ENCODE assay signal across 8 mouse cellular contexts in genomic region chr3:136670360-136671131, GRCm38 (mm10). TPM values are rescaled to one million over a fixed set of nuclear protein-coding genes. Genes with fewer than 3 reads are reported as not detected.
DNase-seq lines count a peak whose midpoint lies in the region; ATAC-seq and TF ChIP-seq lines count a peak whose summit lies in the region.

No protein-coding gene starts in this region.

- ATAC-seq in heart, embryonic 14.5 days (ENCODE audit: insufficient number of reproducible peaks, insufficient read depth, low FRiP score, low read depth): peak; percentile 22
- ATAC-seq in liver, embryonic 15.5 days (ENCODE audit: insufficient read depth): peak; percentile 33
- ATAC-seq in neural tube, embryonic 12.5 days (ENCODE audit: low FRiP score, low read depth): peak; percentile 49
- peak; percentile 42 for ATAC-seq in stomach, embryonic 16.5 days (ENCODE audit: insufficient read depth, low FRiP score)

- peak overlapping the region; percentile 86 for H3K4me3 ChIP-seq in bone marrow macrophage, adult 2 months (ENCODE audit: insufficient read depth, low read length)
- H3K4me3 ChIP-seq in embryonic fibroblast, embryonic 13.5 days (ENCODE audit: insufficient read depth, low read length): peak overlapping the region; percentile 63
- H3K4me3 ChIP-seq in heart, embryonic 14.5 days (ENCODE audit: control insufficient read depth in 1 of 2, insufficient read depth in 1 of 2, low read depth in 1 of 2, low read length in 2 of 2): peak overlapping the region; percentile 66 to 100
- H3K4me3 ChIP-seq in liver, embryonic 15.5 days (replicated peaks): peak overlapping the region; percentile 85
- H3K4me3 ChIP-seq in neural tube, embryonic 12.5 days: peak overlapping the region; percentile 91
- H3K4me3 ChIP-seq in stomach, embryonic 16.5 days (replicated peaks; ENCODE audit: low read length): peak overlapping the region; percentile 92

- peak overlapping the region; percentile 79 for H3K27ac ChIP-seq in bone marrow macrophage, adult 2 months (ENCODE audit: insufficient read depth, low read depth, low read length)
- H3K27ac ChIP-seq in embryonic fibroblast, embryonic 13.5 days (ENCODE audit: insufficient read depth, low read length): peak overlapping the region; percentile 59
- peak overlapping the region; percentile 81 to 95 for H3K27ac ChIP-seq in heart, embryonic 14.5 days (replicated peaks in 1 of 2; ENCODE audit: control insufficient read depth in 1 of 2, insufficient read depth in 1 of 2, low read depth in 2 of 2, low read length in 2 of 2)
- H3K27ac ChIP-seq in liver, embryonic 15.5 days (replicated peaks): peak overlapping the region; percentile 84
- H3K27ac ChIP-seq in neural tube, embryonic 12.5 days: peak overlapping the region; percentile 93
- peak overlapping the region; percentile 96 for H3K27ac ChIP-seq in stomach, embryonic 16.5 days (ENCODE audit: low read length)

- WGBS in heart, embryonic 14.5 days: under 1% methylated on average over 89 of the region's 92 CpGs
- under 1% methylated on average over 86 of the region's 92 CpGs for WGBS in liver, embryonic 15.5 days (ENCODE audit: insufficient replicate concordance)
- under 1% methylated on average over 92 of the region's 92 CpGs for WGBS in neural tube, embryonic 12.5 days
- under 1% methylated on average over 69 of the region's 92 CpGs for WGBS in stomach, embryonic 16.5 days

- peaks cover 21% of the 10 kb centered on the region for H3K4me1 ChIP-seq in bone marrow macrophage, adult 2 months (ENCODE audit: control insufficient read depth, insufficient read depth, low read length)
- H3K4me1 ChIP-seq in embryonic fibroblast, embryonic 13.5 days (ENCODE audit: control insufficient read depth, insufficient read depth, low read length): no peaks in the 10 kb centered on the region
- H3K4me1 ChIP-seq in heart, embryonic 14.5 days (ENCODE audit: control insufficient read depth in 2 of 2, insufficient read depth in 2 of 2, low read length in 2 of 2): peaks cover 2 to 32% of the 10 kb centered on the region in 2 experiments
- H3K4me1 ChIP-seq in liver, embryonic 15.5 days (replicated peaks): peaks cover 21% of the 10 kb centered on the region
- H3K4me1 ChIP-seq in neural tube, embryonic 12.5 days: peaks cover 13% of the 10 kb centered on the region
- H3K4me1 ChIP-seq in stomach, embryonic 16.5 days (ENCODE audit: control insufficient read depth, insufficient read depth, low read length): peaks cover 11% of the 10 kb centered on the region

- H3K4me2 ChIP-seq in heart, embryonic 14.5 days (ENCODE audit: low read length): peak overlapping the region; percentile 86
- peak overlapping the region; percentile 91 for H3K4me2 ChIP-seq in liver, embryonic 15.5 days
- peak overlapping the region; percentile 73 for H3K4me2 ChIP-seq in neural tube, embryonic 12.5 days (replicated peaks)
- H3K4me2 ChIP-seq in stomach, embryonic 16.5 days (ENCODE audit: low read depth, low read length): peak overlapping the region; percentile 70

- no peaks in the 10 kb centered on the region for H3K27me3 ChIP-seq in heart, embryonic 14.5 days (ENCODE audit: control insufficient read depth, insufficient read depth, low read length)
- H3K27me3 ChIP-seq in liver, embryonic 15.5 days: peaks cover 6% of the 10 kb centered on the region
- no peaks in the 10 kb centered on the region for H3K27me3 ChIP-seq in neural tube, embryonic 12.5 days (replicated peaks)
- no peaks in the 10 kb centered on the region for H3K27me3 ChIP-seq in stomach, embryonic 16.5 days (ENCODE audit: control insufficient read depth, insufficient read depth, low read length)

- H3K9me3 ChIP-seq in heart, embryonic 14.5 days (ENCODE audit: control insufficient read depth, low read length): no peaks in the 10 kb centered on the region
- no peaks in the 10 kb centered on the region for H3K9me3 ChIP-seq in liver, embryonic 15.5 days (replicated peaks)
- no peaks in the 10 kb centered on the region for H3K9me3 ChIP-seq in neural tube, embryonic 12.5 days
- H3K9me3 ChIP-seq in stomach, embryonic 16.5 days (replicated peaks; ENCODE audit: control insufficient read depth, low read length): no peaks in the 10 kb centered on the region

- DNase-seq in CD4-positive helper T cell, adult 2 months (ENCODE audit: low read depth, low spot score): peak; percentile 73
- peak; percentile 83 for DNase-seq in kidney, postnatal 14 days

- no peak for TF ChIP-seq POLR2A in bone marrow macrophage, adult 2 months (IDR thresholded peaks at IDR 0.05; ENCODE audit: borderline replicate concordance, low read depth, low read length)
- no peak for TF ChIP-seq POLR2A in embryonic fibroblast, embryonic 13.5 days (IDR thresholded peaks at IDR 0.05; ENCODE audit: low read depth, low read length)

- peak overlapping the region; percentile 91 for H3K9ac ChIP-seq in heart, embryonic 14.5 days (ENCODE audit: low read length)
- peak overlapping the region; percentile 71 for H3K9ac ChIP-seq in liver, embryonic 15.5 days
- H3K9ac ChIP-seq in neural tube, embryonic 12.5 days: peak overlapping the region; percentile 91
- H3K9ac ChIP-seq in stomach, embryonic 16.5 days (ENCODE audit: low read length): peak overlapping the region; percentile 90

- H3K36me3 ChIP-seq in heart, embryonic 14.5 days (ENCODE audit: control insufficient read depth, insufficient read depth, low read length): no peaks in the 10 kb centered on the region
- no peaks in the 10 kb centered on the region for H3K36me3 ChIP-seq in liver, embryonic 15.5 days (replicated peaks)
- no peaks in the 10 kb centered on the region for H3K36me3 ChIP-seq in neural tube, embryonic 12.5 days
- H3K36me3 ChIP-seq in stomach, embryonic 16.5 days (ENCODE audit: control insufficient read depth, insufficient read depth, low read length): no peaks in the 10 kb centered on the region

- no peak for TF ChIP-seq CTCF in bone marrow macrophage, adult 2 months (IDR thresholded peaks at IDR 0.05; ENCODE audit: low read depth, low read length)
- TF ChIP-seq CTCF in embryonic fibroblast, embryonic 13.5 days (IDR thresholded peaks at IDR 0.05; ENCODE audit: borderline replicate concordance, insufficient read depth, low read length): 0 out of 2 replicates have a peak, but pooled peaks have one; percentile 13

RNA-seq across cellular contexts. Expression of gene Ppp3ca, which starts 0.6 kb away (rescaled TPM):
- polyA plus RNA-seq in bone marrow macrophage, adult 2 months (2012; ENCODE audit: insufficient read depth, insufficient read length, missing spikeins): 97.9 and 102 TPM in 2 replicates
- polyA plus RNA-seq in embryonic fibroblast, embryonic 13.5 days (2011; ENCODE audit: insufficient read length, low read depth, missing spikeins): 66.1 and 77.8 TPM in 2 replicates
- polyA plus RNA-seq in heart, embryonic 14.5 days (2014; fragmentation: Nextera tagmentation; extraction: Ambion mirVana): 61.0 and 67.2 TPM in 2 replicates
- 10.7 TPM in 2 replicates for polyA plus RNA-seq in liver, embryonic 15.5 days (2015; fragmentation: Nextera tagmentation; extraction: Ambion mirVana)
- polyA plus RNA-seq in neural tube, embryonic 12.5 days (2016; fragmentation: Nextera tagmentation; extraction: Ambion mirVana): 155 and 164 TPM in 2 replicates
- 42.8 and 43.3 TPM in 2 replicates for polyA plus RNA-seq in stomach, embryonic 16.5 days (2015; fragmentation: Nextera tagmentation; extraction: Ambion mirVana)

Comparison
In these comparisons a context has a peak if more than half of its experiments do, and no peak if none do; other contexts are left out.
1. Peak in every context shown above with its lines: DNase-seq, ATAC-seq, H3K4me3 ChIP-seq and H3K27ac ChIP-seq.